Mouse (Mus musculus) thymus, adult 2 months (tissue): ENCODE measurements around the gene Rbm33. TPM values are rescaled to one million over a fixed set of nuclear protein-coding genes. Genes with fewer than 3 reads are reported as not detected.

ENCODE experiments used
- DNase-seq: peaks from one replicate; pipeline ENCODE4 v3.0.0; 2021
- H3K27ac ChIP-seq: fragments of 200-500 bp; 2 replicates; pipeline ENCODE4 v1.5.1; 2012; ENCODE audit warnings: low read length, control low read depth; ENCODE audit not compliant: control insufficient read depth, insufficient read depth
- H3K27me3 ChIP-seq: fragments of 200-500 bp; 2 replicates; pipeline ENCODE4 v1.6.1; 2012; ENCODE audit warnings: mild to moderate bottlenecking, low read length, moderate library complexity, mixed read lengths; ENCODE audit not compliant: control insufficient read depth, insufficient read depth
- H3K36me3 ChIP-seq: fragments of 200-500 bp; 2 replicates; pipeline ENCODE4 v1.6.1; 2012; ENCODE audit warnings: mild to moderate bottlenecking, low read length, moderate library complexity; ENCODE audit not compliant: control insufficient read depth, insufficient read depth
- H3K4me1 ChIP-seq: fragments of 200-500 bp; replicated peaks from 2 replicates; pipeline ENCODE4 v1.6.1; 2012; ENCODE audit warnings: low read length; ENCODE audit not compliant: control insufficient read depth, insufficient read depth
- H3K4me3 ChIP-seq: fragments of 200-500 bp; 2 replicates; pipeline ENCODE4 v1.5.1; 2012; ENCODE audit warnings: mild to moderate bottlenecking, low read length, control low read depth, moderate library complexity; ENCODE audit not compliant: control insufficient read depth, insufficient read depth
- CTCF ChIP-seq: fragments of 200-500 bp; IDR thresholded peaks from 2 replicates; pipeline ENCODE4 v1.5.1; 2012; ENCODE audit warnings: mild to moderate bottlenecking, control low read depth, low read length, moderate library complexity, borderline replicate concordance; ENCODE audit not compliant: control insufficient read depth, poor library complexity, insufficient read depth; ENCODE audit errors: extremely low read depth
- POLR2A ChIP-seq: fragments of 200-500 bp; IDR thresholded peaks from 2 replicates; pipeline ENCODE4 v1.6.1; 2012; ENCODE audit warnings: mild to moderate bottlenecking, low read length, control low read depth, moderate library complexity; ENCODE audit not compliant: control insufficient read depth, poor library complexity, insufficient read depth; ENCODE audit errors: extremely low read depth
- WGBS: fragments of 180-500 bp; shearing (Covaris S2); methylation state at CpG from one replicate; pipeline ENCODE4 v1.1.7; 2018; 5-methylcytosine and 5-hydroxymethylcytosine counted together
- polyA plus RNA-seq: library from polyadenylated mRNA; depleted of rRNA; stranded (reverse); fragments of >200 nt; gene quantifications from 2 replicates; pipeline ENCODE4 v1.2.3, GENCODE M21; 2012

Rbm33 gene
- polyA plus RNA-seq, 1 experiment, result 80.9 TPM

GRCm38 (mm10) chr5:28398736-28399135, 81.8 kb downstream of the Rbm33 start:
- 93% methylated on average over 3 of the region's 3 CpGs for WGBS
- H3K27ac ChIP-seq, result no peak overlapping the region

GRCm38 (mm10) chr5:28399451-28400115, 82.7 kb downstream of the Rbm33 start:
- peaks cover 5% of the 10 kb centered on the region for H3K4me1 ChIP-seq
- H3K4me3 ChIP-seq, result no peak overlapping the region
- no peaks in the 10 kb centered on the region for H3K27me3 ChIP-seq
- no peak for DNase-seq
- peaks cover 26% of the 10 kb centered on the region for H3K36me3 ChIP-seq
- TF ChIP-seq CTCF, result no peak
- no peak for TF ChIP-seq POLR2A
- no peak overlapping the region for H3K27ac ChIP-seq
- WGBS, result 87% methylated on average over 2 of the region's 2 CpGs

More at GRCm38 (mm10) chr5:28398736-28399135, 81.8 kb downstream of the Rbm33 start:
- peaks cover 35% of the 10 kb centered on the region for H3K36me3 ChIP-seq
- H3K4me1 ChIP-seq, result peaks cover 5% of the 10 kb centered on the region
- TF ChIP-seq CTCF (no peak), POLR2A (no peak)
- no peak for DNase-seq
- no peak overlapping the region for H3K4me3 ChIP-seq
- H3K27me3 ChIP-seq, result no peaks in the 10 kb centered on the region

DNA sequence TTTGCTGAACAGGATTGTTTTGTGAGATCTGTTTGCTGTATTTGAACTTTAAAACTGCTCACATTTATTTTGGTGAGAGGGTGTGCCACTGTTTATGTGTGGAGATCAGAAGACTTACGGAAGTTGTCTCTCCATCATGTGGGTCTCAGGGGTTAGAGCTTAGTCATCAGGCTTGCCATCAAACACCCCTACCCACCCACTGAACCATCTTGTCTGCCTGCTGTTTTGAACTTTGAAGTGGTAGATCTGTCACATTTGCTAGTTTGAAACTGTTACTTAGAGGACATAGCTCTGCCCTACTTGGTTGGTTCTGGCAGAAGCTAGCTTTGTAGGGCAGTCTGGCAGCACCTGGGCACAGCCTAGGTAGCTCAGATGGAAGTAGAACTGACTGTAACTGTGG, 85.8 kb downstream of the Rbm33 start:
- no peak overlapping the region for H3K4me3 ChIP-seq
- H3K36me3 ChIP-seq, result peaks cover 6% of the 10 kb centered on the region; the same call in 1 of the 2 replicates
- peaks cover 5% of the 10 kb centered on the region for H3K4me1 ChIP-seq
- H3K27me3 ChIP-seq, result no peaks in the 10 kb centered on the region
- H3K27ac ChIP-seq, result peak overlapping the region; percentile 7
- 25% methylated on average over 1 of the region's 1 CpGs for WGBS
- peak; percentile 45 for DNase-seq
- TF ChIP-seq POLR2A, result no peak
- no peak for TF ChIP-seq CTCF

- TF ChIP-seq CTCF, result no peak
- TF ChIP-seq POLR2A, result no peak
- Histone ChIP-seq H3K36me3 (peaks cover 33% of the 10 kb centered on the region), H3K27me3 (no peaks in the 10 kb centered on the region), H3K4me3 (no peak overlapping the region), H3K27ac (no peak overlapping the region), H3K4me1 (peaks cover 5% of the 10 kb centered on the region)
- no peak for DNase-seq
- 95% methylated on average over 3 of the region's 3 CpGs for WGBS
Observed at GRCm38 (mm10) chr5:28406662-28407061, 89.7 kb downstream of the Rbm33 start.

DNA sequence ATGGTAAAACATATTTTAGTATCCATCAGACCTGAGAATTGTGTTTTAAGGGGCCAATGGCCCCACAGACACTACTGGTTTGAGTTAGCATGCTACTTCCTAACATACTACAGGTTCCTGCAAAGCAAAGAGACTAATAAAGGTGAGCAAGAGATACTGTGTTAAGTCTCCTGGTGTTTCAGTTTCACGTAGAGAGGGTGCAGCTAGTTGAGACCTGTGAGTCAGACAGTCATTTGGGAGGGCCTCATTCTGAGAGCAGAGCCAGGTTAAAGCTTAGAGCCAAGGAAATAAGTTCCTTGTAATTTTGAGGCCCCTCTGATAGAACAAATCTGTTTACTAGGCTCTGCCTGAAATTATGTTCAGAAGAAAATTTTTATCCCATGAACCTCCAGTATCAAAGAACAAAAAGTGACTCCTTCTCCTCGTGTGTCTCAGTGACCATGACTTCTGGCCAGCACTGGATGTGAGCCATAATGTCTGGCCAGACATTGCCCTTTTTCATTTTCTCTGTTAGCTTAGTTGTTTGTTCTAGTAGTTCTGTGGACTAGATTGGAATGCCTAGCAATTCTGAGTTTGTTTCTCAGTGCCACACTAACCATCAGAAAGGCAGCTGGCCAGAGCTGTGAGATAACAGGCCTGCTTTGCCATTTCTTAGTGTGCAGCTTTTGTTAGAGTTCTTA, 95.2 kb downstream of the Rbm33 start:
- 95% methylated on average over 2 of the region's 2 CpGs for WGBS
- H3K4me1 ChIP-seq, result no peaks in the 10 kb centered on the region
- no peak for DNase-seq
- H3K27me3 ChIP-seq, result no peaks in the 10 kb centered on the region
- peaks cover 87% of the 10 kb centered on the region for H3K36me3 ChIP-seq
- H3K4me3 ChIP-seq, result no peak overlapping the region
- no peak overlapping the region for H3K27ac ChIP-seq
- TF ChIP-seq POLR2A (no peak), CTCF (no peak)

DNA sequence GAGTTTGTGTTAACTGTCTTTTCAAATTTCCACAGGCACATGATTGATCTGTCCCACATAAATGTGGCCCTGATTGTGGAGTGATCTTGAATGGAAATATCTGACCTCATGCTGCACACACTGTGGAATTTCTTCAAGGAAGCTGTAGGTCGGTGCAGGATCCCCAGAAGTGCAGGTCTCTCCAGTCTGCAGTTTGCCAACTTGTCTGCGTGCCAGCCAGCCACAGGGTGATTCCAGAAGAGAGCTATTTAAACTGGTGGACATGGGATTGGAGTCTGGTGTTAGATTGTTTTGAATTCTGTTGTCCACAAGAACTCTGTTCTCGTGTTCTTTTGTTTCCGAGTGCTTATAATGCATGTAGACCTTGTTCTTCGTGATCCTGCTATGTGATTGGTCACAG, 96.6 kb downstream of the Rbm33 start:
- Histone ChIP-seq H3K4me3 (no peak overlapping the region), H3K36me3 (peaks cover 88% of the 10 kb centered on the region), H3K4me1 (no peaks in the 10 kb centered on the region), H3K27me3 (no peaks in the 10 kb centered on the region), H3K27ac (no peak overlapping the region)
- no peak for DNase-seq
- TF ChIP-seq CTCF (no peak), POLR2A (no peak)
- 97% methylated on average over 5 of the region's 5 CpGs for WGBS
